Mouse (Mus musculus) E14TG2a.4 (cell line): ENCODE measurements at regions not wholly inside any gene's neighbourhood (a gene's known extent, or its start where the extent isn't known, plus 50 kb on each side); places are given as distances from the start of the nearest gene placed in this dataset.

ENCODE experiments used
- H3K27me3 ChIP-seq: 2 replicates; pipeline ENCODE4 v1.6.1; 2014; ENCODE audit warnings: low read length, control low read depth; ENCODE audit not compliant: insufficient read depth
- H3K36me3 ChIP-seq: 2 replicates; pipeline ENCODE4 v1.6.1; 2014; ENCODE audit warnings: low read length, control low read depth; ENCODE audit not compliant: insufficient read depth
- H3K4me1 ChIP-seq: replicated peaks from 2 replicates; pipeline ENCODE4 v1.6.1; 2014; ENCODE audit warnings: low read depth, low read length, control low read depth
- H3K4me3 ChIP-seq: replicated peaks from 2 replicates; pipeline ENCODE4 v1.5.1; 2014; ENCODE audit warnings: mild to moderate bottlenecking, low read length
- H3K9me3 ChIP-seq: 2 replicates; pipeline ENCODE4 v1.6.1; 2014; ENCODE audit warnings: low read length, control low read depth
- CTCF ChIP-seq: conservative IDR thresholded peaks from 2 replicates; pipeline ENCODE4 v1.5.1; 2014; ENCODE audit warnings: low read length
- NANOG ChIP-seq: IDR thresholded peaks from 2 replicates; pipeline ENCODE4 v1.6.1; 2014; ENCODE audit warnings: borderline replicate concordance, low read length, mixed read lengths
- POU5F1 ChIP-seq: IDR thresholded peaks from 2 replicates; pipeline ENCODE4 v1.6.1; 2014; ENCODE audit warnings: low read length, borderline replicate concordance

GRCm38 (mm10) chr5:111893905-111894311 lies 160.2 kb downstream of the Gm26897 start:
- Histone ChIP-seq H3K4me3 (peak overlapping the region; percentile 68), H3K27me3 (peaks cover 7% of the 10 kb centered on the region; the same call in 1 of the 2 replicates), H3K9me3 (no peaks in the 10 kb centered on the region), H3K36me3 (no peaks in the 10 kb centered on the region), H3K4me1 (peaks cover 16% of the 10 kb centered on the region)
- TF ChIP-seq CTCF = no peak
- TF ChIP-seq POU5F1 = no peak
- TF ChIP-seq NANOG = no peak

- no peak for TF ChIP-seq NANOG
- no peak for TF ChIP-seq POU5F1
- peak; percentile 37; the same call in 1 of the 2 replicates for TF ChIP-seq CTCF
- Histone ChIP-seq H3K36me3 (no peaks in the 10 kb centered on the region), H3K27me3 (peaks cover 28% of the 10 kb centered on the region), H3K4me3 (no peak overlapping the region), H3K9me3 (peaks cover 9% of the 10 kb centered on the region; the same call in 1 of the 2 replicates), H3K4me1 (peaks cover 16% of the 10 kb centered on the region)
Measured at GRCm38 (mm10) chr5:111897568-111897967, 163.8 kb downstream of the Gm26897 start.

- H3K4me3 ChIP-seq = no peak overlapping the region
- H3K27me3 ChIP-seq = peaks cover 28% of the 10 kb centered on the region
- peaks cover 9% of the 10 kb centered on the region; the same call in 1 of the 2 replicates for H3K9me3 ChIP-seq
- no peaks in the 10 kb centered on the region for H3K36me3 ChIP-seq
- TF ChIP-seq CTCF = no peak
- no peak for TF ChIP-seq NANOG
- no peak for TF ChIP-seq POU5F1
- H3K4me1 ChIP-seq = peaks cover 16% of the 10 kb centered on the region
Measured at GRCm38 (mm10) chr5:111898482-111898881, 164.8 kb downstream of the Gm26897 start.

GRCm38 (mm10) chr5:111901197-111901596 lies 167.5 kb downstream of the Gm26897 start:
- Histone ChIP-seq H3K4me1 (peaks cover 4% of the 10 kb centered on the region), H3K27me3 (peaks cover 24% of the 10 kb centered on the region), H3K4me3 (no peak overlapping the region), H3K9me3 (peaks cover 9% of the 10 kb centered on the region; the same call in 1 of the 2 replicates), H3K36me3 (no peaks in the 10 kb centered on the region)
- TF ChIP-seq POU5F1 = no peak
- TF ChIP-seq NANOG = no peak
- no peak for TF ChIP-seq CTCF

GRCm38 (mm10) chr5:111901678-111902077 lies 168.0 kb downstream of the Gm26897 start:
- H3K9me3 ChIP-seq = peaks cover 9% of the 10 kb centered on the region; the same call in 1 of the 2 replicates
- peaks cover 4% of the 10 kb centered on the region for H3K4me1 ChIP-seq
- TF ChIP-seq CTCF (no peak), POU5F1 (no peak), NANOG (no peak)
- no peaks in the 10 kb centered on the region for H3K36me3 ChIP-seq
- no peak overlapping the region for H3K4me3 ChIP-seq
- peaks cover 26% of the 10 kb centered on the region for H3K27me3 ChIP-seq

GRCm38 (mm10) chr5:111908085-111908484 lies 174.4 kb downstream of the Gm26897 start:
- peaks cover 14% of the 10 kb centered on the region for H3K4me1 ChIP-seq
- H3K9me3 ChIP-seq = no peaks in the 10 kb centered on the region
- no peak for TF ChIP-seq NANOG
- TF ChIP-seq POU5F1 = no peak
- TF ChIP-seq CTCF = no peak
- H3K27me3 ChIP-seq = peaks cover 34% of the 10 kb centered on the region
- H3K4me3 ChIP-seq = no peak overlapping the region
- H3K36me3 ChIP-seq = no peaks in the 10 kb centered on the region

GRCm38 (mm10) chr5:111910514-111910913 lies 176.8 kb downstream of the Gm26897 start:
- Histone ChIP-seq H3K4me3 (no peak overlapping the region), H3K27me3 (peaks cover 39% of the 10 kb centered on the region), H3K4me1 (peaks cover 14% of the 10 kb centered on the region), H3K36me3 (no peaks in the 10 kb centered on the region), H3K9me3 (no peaks in the 10 kb centered on the region)
- no peak for TF ChIP-seq CTCF
- no peak for TF ChIP-seq NANOG
- no peak for TF ChIP-seq POU5F1

GRCm38 (mm10) chr5:111913354-111913753 lies 179.6 kb downstream of the Gm26897 start:
- no peak overlapping the region for H3K4me3 ChIP-seq
- H3K4me1 ChIP-seq = peaks cover 20% of the 10 kb centered on the region
- no peak for TF ChIP-seq CTCF
- no peak for TF ChIP-seq POU5F1
- no peak for TF ChIP-seq NANOG
- H3K9me3 ChIP-seq = no peaks in the 10 kb centered on the region
- H3K36me3 ChIP-seq = no peaks in the 10 kb centered on the region
- H3K27me3 ChIP-seq = peaks cover 35% of the 10 kb centered on the region

- Histone ChIP-seq H3K4me1 (peaks cover 21% of the 10 kb centered on the region), H3K27me3 (peaks cover 33% of the 10 kb centered on the region), H3K36me3 (no peaks in the 10 kb centered on the region), H3K4me3 (no peak overlapping the region), H3K9me3 (no peaks in the 10 kb centered on the region)
- no peak for TF ChIP-seq NANOG
- no peak for TF ChIP-seq POU5F1
- no peak for TF ChIP-seq CTCF
Measured at GRCm38 (mm10) chr5:111914296-111914695, 180.6 kb downstream of the Gm26897 start.
